Mouse (Mus musculus) limb, embryonic 14.5 days (tissue): ENCODE data around the gene Gpc5. TPM values are rescaled to one million over a fixed set of nuclear protein-coding genes. Genes with fewer than 3 reads are reported as not detected.

Source experiments
- ATAC-seq: fragments of 200-750 bp; cut with Nextera tagmentation; 2 replicates; pipeline ENCODE4 v1.8.0; 2017; ENCODE audit warnings: low read depth, moderate number of reproducible peaks, moderate TSS enrichment; ENCODE audit not compliant: low FRiP score
- DNase-seq: peaks from one replicate; pipeline ENCODE4 v3.0.0-alpha.2; 2015; ENCODE audit warnings: low spot score
- H3K27ac ChIP-seq: fragments of 300-500 bp; sonication (generic); replicated peaks from 2 replicates; pipeline ENCODE4 v1.5.1; 2014; ENCODE audit warnings: low read depth, mild to moderate bottlenecking, low read length, moderate library complexity, mixed read lengths
- H3K27me3 ChIP-seq: fragments of 300-500 bp; sonication (generic); 2 replicates; pipeline ENCODE4 v1.6.1; 2014; ENCODE audit warnings: low read length, mixed read lengths; ENCODE audit not compliant: control insufficient read depth, insufficient read depth
- H3K36me3 ChIP-seq: fragments of 300-500 bp; sonication (generic); 2 replicates; pipeline ENCODE4 v1.6.1; 2014; ENCODE audit warnings: mild to moderate bottlenecking, low read length, moderate library complexity, mixed read lengths; ENCODE audit not compliant: control insufficient read depth, insufficient read depth
- H3K4me1 ChIP-seq: fragments of 300-500 bp; sonication (generic); 2 replicates; pipeline ENCODE4 v1.6.1; 2014; ENCODE audit warnings: antibody characterized with exemption, low read length, mixed read lengths; ENCODE audit not compliant: control insufficient read depth, insufficient read depth
- H3K4me2 ChIP-seq: fragments of 300-500 bp; sonication (generic); replicated peaks from 2 replicates; pipeline ENCODE4 v1.6.1; 2014; ENCODE audit warnings: low read depth, mild to moderate bottlenecking, low read length, moderate library complexity; ENCODE audit not compliant: severe bottlenecking
- H3K4me3 ChIP-seq: fragments of 300-500 bp; sonication (generic); replicated peaks from 2 replicates; pipeline ENCODE4 v1.5.1; 2014; ENCODE audit warnings: low read length
- H3K9ac ChIP-seq: fragments of 300-500 bp; sonication (generic); 2 replicates; pipeline ENCODE4 v1.6.1; 2014; ENCODE audit warnings: mild to moderate bottlenecking, low read depth, low read length, moderate library complexity; ENCODE audit not compliant: severe bottlenecking
- H3K9me3 ChIP-seq: fragments of 300-500 bp; sonication (generic); 2 replicates; pipeline ENCODE4 v1.6.1; 2016; ENCODE audit warnings: low read length; ENCODE audit not compliant: control insufficient read depth
- POLR2A ChIP-seq: fragments of 200-500 bp; IDR thresholded peaks from 2 replicates; pipeline ENCODE4 v1.8.0; 2012; ENCODE audit warnings: inconsistent platforms, mild to moderate bottlenecking, moderate library complexity, borderline replicate concordance; ENCODE audit not compliant: insufficient read depth, insufficient read length; ENCODE audit errors: extremely low read depth
- WGBS: fragments of 180-500 bp; shearing (Covaris S2); extraction: QIAGEN DNeasy Blood & Tissue Kit; methylation state at CpG from one replicate; pipeline ENCODE4 v1.1.7; 2014; 5-methylcytosine and 5-hydroxymethylcytosine counted together
- polyA plus RNA-seq, 2 experiments: library from polyadenylated mRNA; depleted of rRNA in 1 of 2; stranded (reverse) in 1 of 2; unstranded in 1 of 2; fragments of >200 nt; fragmentation: Nextera tagmentation in 1 of 2; extraction: Ambion mirVana in 1 of 2; gene quantifications; 2 replicates each; pipeline versions ENCODE4 v1.2.1 to v1.2.3; 2012 to 2014

Gpc5 gene
- polyA plus RNA-seq, 2 experiments, result 0.78 to 1.4 TPM

DNA sequence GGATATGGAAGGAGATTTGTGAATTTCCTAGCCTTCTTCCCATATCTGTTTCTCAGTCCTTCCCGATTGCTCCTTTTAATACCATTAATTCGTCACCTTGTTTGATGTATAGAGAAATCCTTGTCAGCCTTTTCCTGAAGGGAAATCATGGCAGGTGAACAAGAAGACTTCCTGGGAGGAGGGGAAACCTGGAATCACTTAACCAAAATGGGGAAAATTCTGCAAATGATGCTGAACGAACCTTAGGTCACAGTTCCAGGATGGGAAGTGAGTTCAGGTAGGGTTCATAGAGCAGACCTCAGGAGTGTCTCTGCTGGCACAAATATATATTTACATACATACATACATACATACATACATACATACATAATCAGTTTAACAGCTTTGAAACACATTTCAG lies 320.8 kb downstream of the Gpc5 start:
- Histone ChIP-seq H3K4me2 (no peak overlapping the region), H3K9ac (no peak overlapping the region), H3K4me3 (no peak overlapping the region), H3K27ac (no peak overlapping the region), H3K9me3 (no peaks in the 10 kb centered on the region), H3K4me1 (no peaks in the 10 kb centered on the region), H3K27me3 (no peaks in the 10 kb centered on the region), H3K36me3 (no peaks in the 10 kb centered on the region)
- no peak for ATAC-seq
- DNase-seq, result no peak
- 15% methylated on average over 3 of the region's 3 CpGs for WGBS
- no peak for TF ChIP-seq POLR2A

DNA sequence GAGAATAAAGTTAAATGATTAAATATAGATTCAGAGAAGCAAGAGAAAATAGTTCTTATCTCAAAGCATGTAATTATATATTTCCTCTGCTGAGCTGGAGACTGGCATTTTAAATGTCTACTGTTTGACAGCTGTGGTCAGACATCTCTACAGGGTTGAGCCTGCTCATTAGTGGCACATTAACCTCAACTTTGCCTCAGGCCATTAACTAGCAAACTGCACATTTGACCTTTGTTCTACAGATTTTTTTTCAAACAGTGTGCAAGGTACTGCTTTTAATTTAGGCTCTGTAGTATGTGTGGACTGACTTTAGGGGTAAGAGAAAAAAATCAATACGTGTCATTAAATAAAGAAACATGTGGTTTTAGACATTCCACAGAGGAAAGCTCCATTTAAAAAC lies 321.4 kb downstream of the Gpc5 start:
- TF ChIP-seq POLR2A, result no peak
- H3K27me3 ChIP-seq, result no peaks in the 10 kb centered on the region
- no peaks in the 10 kb centered on the region for H3K4me1 ChIP-seq
- H3K27ac ChIP-seq, result no peak overlapping the region
- H3K4me3 ChIP-seq, result no peak overlapping the region
- peak; percentile 10 for DNase-seq
- no peaks in the 10 kb centered on the region for H3K9me3 ChIP-seq
- no peak overlapping the region for H3K4me2 ChIP-seq
- H3K36me3 ChIP-seq, result no peaks in the 10 kb centered on the region
- 16% methylated on average over 1 of the region's 1 CpGs for WGBS
- ATAC-seq, result no peak
- no peak overlapping the region for H3K9ac ChIP-seq

- H3K9me3 ChIP-seq, result no peaks in the 10 kb centered on the region
- no peak overlapping the region for H3K9ac ChIP-seq
- ATAC-seq (no peak), DNase-seq (no peak)
- WGBS, result 16% methylated on average over 5 of the region's 5 CpGs
- no peaks in the 10 kb centered on the region for H3K4me1 ChIP-seq
- TF ChIP-seq POLR2A, result no peak
- H3K27ac ChIP-seq, result no peak overlapping the region
- no peak overlapping the region for H3K4me2 ChIP-seq
- no peak overlapping the region for H3K4me3 ChIP-seq
- H3K27me3 ChIP-seq, result no peaks in the 10 kb centered on the region
- H3K36me3 ChIP-seq, result no peaks in the 10 kb centered on the region
Observed at GRCm38 (mm10) chr14:115414545-115414944, 322.5 kb downstream of the Gpc5 start.

DNA sequence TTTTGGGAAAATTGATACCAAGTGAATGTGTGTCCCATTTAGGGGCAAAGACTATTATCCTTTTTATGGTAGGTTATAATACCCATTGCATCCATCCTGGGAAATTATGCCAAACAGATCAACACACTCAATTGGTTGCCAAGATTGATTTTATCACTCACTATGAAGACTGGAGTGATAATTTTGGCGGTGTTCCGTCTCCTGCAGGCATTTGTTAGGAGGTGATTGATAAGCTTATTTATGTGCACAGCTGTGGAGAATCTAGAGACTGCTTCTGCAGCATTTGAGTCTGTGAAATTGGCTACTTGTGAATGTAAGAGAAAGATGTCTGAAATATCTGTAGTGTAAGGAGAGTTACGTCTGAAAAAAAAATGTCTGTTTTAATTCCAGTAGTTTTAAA lies 340.0 kb downstream of the Gpc5 start:
- Histone ChIP-seq H3K4me1 (no peaks in the 10 kb centered on the region), H3K4me2 (no peak overlapping the region), H3K36me3 (no peaks in the 10 kb centered on the region)

DNA sequence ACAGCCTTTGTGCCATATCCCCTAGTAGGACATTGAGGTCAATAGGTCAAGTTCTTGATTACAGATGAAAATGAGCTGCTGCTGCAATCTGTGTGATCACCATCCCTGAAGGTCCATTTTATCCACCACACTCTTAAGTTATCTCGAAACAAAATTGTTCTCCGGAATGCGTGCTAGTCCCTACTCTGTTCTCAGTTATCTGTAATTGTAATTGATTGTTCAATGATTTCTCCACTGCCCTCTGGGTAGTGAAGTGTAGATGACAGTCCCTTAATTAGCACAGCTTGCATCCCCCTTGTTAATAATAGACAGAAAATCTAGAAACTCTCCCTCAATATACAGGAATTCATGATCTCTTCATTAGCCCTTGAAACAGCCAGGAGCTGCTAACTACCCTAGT lies 340.4 kb downstream of the Gpc5 start:
- no peak for ATAC-seq
- WGBS, result 51% methylated on average over 3 of the region's 3 CpGs

More for the DNA sequence above, 340.0 kb downstream of the Gpc5 start:
- no peak for ATAC-seq
- DNase-seq, result no peak
- 36% methylated on average over 3 of the region's 3 CpGs for WGBS
- Histone ChIP-seq H3K9ac (no peak overlapping the region), H3K27me3 (no peaks in the 10 kb centered on the region), H3K27ac (no peak overlapping the region), H3K9me3 (no peaks in the 10 kb centered on the region), H3K4me3 (no peak overlapping the region)
- TF ChIP-seq POLR2A, result no peak

DNA sequence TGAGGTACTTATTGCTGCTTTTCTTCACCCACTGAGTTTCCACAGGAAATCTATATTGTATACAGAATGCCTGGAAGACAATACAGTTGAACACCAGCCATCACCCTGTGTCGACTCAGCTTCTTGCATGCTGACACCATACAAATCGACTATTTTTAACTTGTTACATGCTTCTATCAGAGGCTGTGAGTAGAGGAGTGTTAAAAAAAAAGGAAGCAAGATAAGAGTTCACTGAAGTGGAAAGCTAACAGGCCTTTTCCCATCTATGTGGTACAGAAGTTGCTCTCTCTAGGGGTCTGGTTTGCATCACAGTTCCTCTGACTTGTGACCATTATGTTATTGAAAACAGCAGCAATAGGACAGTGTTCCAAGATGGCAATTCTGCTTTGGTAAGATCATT lies 344.6 kb downstream of the Gpc5 start:
- H3K9me3 ChIP-seq, result no peaks in the 10 kb centered on the region
- H3K27me3 ChIP-seq, result no peaks in the 10 kb centered on the region
- WGBS, result 52% methylated on average over 2 of the region's 2 CpGs
- H3K27ac ChIP-seq, result no peak overlapping the region
- no peak overlapping the region for H3K4me3 ChIP-seq
- TF ChIP-seq POLR2A, result no peak
- no peak overlapping the region for H3K9ac ChIP-seq
- DNase-seq (no peak), ATAC-seq (no peak)
- H3K4me2 ChIP-seq, result no peak overlapping the region
- no peaks in the 10 kb centered on the region for H3K36me3 ChIP-seq
- no peaks in the 10 kb centered on the region for H3K4me1 ChIP-seq

More for the DNA sequence above, 340.4 kb downstream of the Gpc5 start:
- Histone ChIP-seq H3K27me3 (no peaks in the 10 kb centered on the region), H3K9ac (no peak overlapping the region), H3K9me3 (no peaks in the 10 kb centered on the region), H3K27ac (no peak overlapping the region), H3K4me1 (no peaks in the 10 kb centered on the region), H3K4me3 (no peak overlapping the region), H3K4me2 (no peak overlapping the region), H3K36me3 (no peaks in the 10 kb centered on the region)
- TF ChIP-seq POLR2A, result no peak
- DNase-seq, result no peak
